Mouse (Mus musculus) yolk sac, embryonic 10.5 days (tissue): ENCODE results near the gene Anks1b.

Source experiments
- DNase-seq: peaks from one replicate; pipeline ENCODE4 v3.0.0-alpha.2; 2017; ENCODE audit warnings: low spot score

Anks1b gene

GRCm38 (mm10) chr10:90965671-90966315 lies 1092.5 kb downstream of the Anks1b start:
- DNase-seq: peak; percentile 67

GRCm38 (mm10) chr10:90966821-90967220 lies 1093.5 kb downstream of the Anks1b start:
- DNase-seq: no peak

GRCm38 (mm10) chr10:90968247-90968646 lies 1094.9 kb downstream of the Anks1b start:
- DNase-seq: no peak

- DNase-seq: peak; percentile 18
These were observed 1096.3 kb downstream of the Anks1b start for GRCm38 (mm10) chr10:90969355-90970174.

- no peak for DNase-seq
These were observed 1097.3 kb downstream of the Anks1b start for GRCm38 (mm10) chr10:90970560-90970959.

- DNase-seq: no peak
These were observed 1100.8 kb downstream of the Anks1b start for GRCm38 (mm10) chr10:90974084-90974483.

GRCm38 (mm10) chr10:90974491-90974890 lies 1101.2 kb downstream of the Anks1b start:
- peak; percentile 37 for DNase-seq

GRCm38 (mm10) chr10:90981811-90982210 lies 1108.5 kb downstream of the Anks1b start:
- DNase-seq: no peak

GRCm38 (mm10) chr10:90983046-90983445 lies 1109.7 kb downstream of the Anks1b start:
- no peak for DNase-seq

- DNase-seq: no peak
These were observed 1117.0 kb downstream of the Anks1b start for GRCm38 (mm10) chr10:90990340-90990739.

GRCm38 (mm10) chr10:90992237-90992636 lies 1118.9 kb downstream of the Anks1b start:
- no peak for DNase-seq

GRCm38 (mm10) chr10:90993869-90994268 lies 1120.6 kb downstream of the Anks1b start:
- no peak for DNase-seq

GRCm38 (mm10) chr10:90999899-91000298 lies 1126.6 kb downstream of the Anks1b start:
- no peak for DNase-seq

- DNase-seq: no peak
These were observed 1128.1 kb downstream of the Anks1b start for GRCm38 (mm10) chr10:91001421-91001820.

GRCm38 (mm10) chr10:91005858-91006538 lies 1132.7 kb downstream of the Anks1b start:
- DNase-seq: no peak
